Mouse (Mus musculus) small intestine, adult 2 months (tissue): Measurements from ENCODE around the gene Ocrl. TPM values are rescaled to one million over a fixed set of nuclear protein-coding genes. Genes with fewer than 3 reads are reported as not detected.

Experiments used
- H3K27ac ChIP-seq: fragments of 200-500 bp; 2 replicates; pipeline ENCODE4 v1.5.1; 2012; ENCODE audit warnings: low read depth, low read length, control low read depth, inconsistent platforms; ENCODE audit not compliant: insufficient read depth
- H3K27me3 ChIP-seq: fragments of 200-500 bp; 2 replicates; pipeline ENCODE4 v1.6.1; 2012; ENCODE audit warnings: mild to moderate bottlenecking, moderate library complexity, low read length, inconsistent platforms; ENCODE audit not compliant: control insufficient read depth, insufficient read depth
- H3K36me3 ChIP-seq: fragments of 200-500 bp; 2 replicates; pipeline ENCODE4 v1.6.1; 2012; ENCODE audit warnings: mild to moderate bottlenecking, low read length, control low read depth, inconsistent platforms; ENCODE audit not compliant: control insufficient read depth, insufficient read depth
- H3K4me1 ChIP-seq: fragments of 200-500 bp; 2 replicates; pipeline ENCODE4 v1.6.1; 2012; ENCODE audit warnings: low read length, inconsistent platforms, mixed read lengths; ENCODE audit not compliant: control insufficient read depth, insufficient read depth, insufficient read length
- H3K4me3 ChIP-seq: fragments of 200-500 bp; 2 replicates; pipeline ENCODE4 v1.5.1; 2012; ENCODE audit warnings: low read depth, mild to moderate bottlenecking, control low read depth, inconsistent platforms, low read length, moderate library complexity
- CTCF ChIP-seq: fragments of 200-500 bp; IDR thresholded peaks from 2 replicates; pipeline ENCODE4 v1.5.1; 2012; ENCODE audit warnings: low read depth, mild to moderate bottlenecking, control low read depth, inconsistent platforms, low read length, moderate library complexity, mixed read lengths; ENCODE audit not compliant: insufficient replicate concordance, insufficient read length; ENCODE audit errors: extremely low read depth
- POLR2A ChIP-seq: fragments of 200-500 bp; IDR thresholded peaks from 2 replicates; pipeline ENCODE4 v1.6.1; 2012; ENCODE audit warnings: low read depth, mild to moderate bottlenecking, control low read depth, inconsistent platforms, low read length, moderate library complexity
- WGBS: fragments of 180-500 bp; shearing (Covaris S2); methylation state at CpG from one replicate; pipeline ENCODE4 v1.1.7; 2018; 5-methylcytosine and 5-hydroxymethylcytosine counted together
- polyA plus RNA-seq: library from polyadenylated mRNA; depleted of rRNA; stranded (reverse); fragments of >200 nt; gene quantifications from 2 replicates; pipeline ENCODE4 v1.2.3, GENCODE M21; 2012

Gene Ocrl
- polyA plus RNA-seq, 1 experiment = 2.2 TPM

DNA sequence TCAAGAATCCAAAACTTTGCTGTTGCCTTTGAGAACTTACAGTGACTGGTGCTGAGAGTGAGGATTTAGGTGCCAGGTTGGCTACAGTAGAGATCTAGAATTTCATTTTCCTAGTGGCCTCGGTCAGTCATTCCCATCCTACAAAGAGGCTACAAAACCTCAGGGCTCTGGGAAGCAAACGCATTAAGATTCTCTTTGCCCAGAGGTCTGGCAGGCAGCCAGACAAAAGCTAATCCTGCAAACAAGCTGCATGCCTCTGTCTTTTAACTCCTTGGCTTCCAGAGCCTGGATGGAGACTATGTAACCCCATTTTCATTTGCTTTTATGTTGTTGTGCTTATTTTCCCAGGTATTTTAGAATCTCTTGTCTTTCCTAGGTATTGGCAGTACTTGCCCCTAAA lies 25.6 kb downstream of the Ocrl start:
- Histone ChIP-seq H3K27ac (no peak overlapping the region), H3K4me3 (no peak overlapping the region), H3K27me3 (no peaks in the 10 kb centered on the region), H3K4me1 (no peaks in the 10 kb centered on the region), H3K36me3 (peaks cover 6% of the 10 kb centered on the region)
- no peak for TF ChIP-seq POLR2A
- TF ChIP-seq CTCF = no peak
- 35% methylated on average over 2 of the region's 2 CpGs for WGBS

DNA sequence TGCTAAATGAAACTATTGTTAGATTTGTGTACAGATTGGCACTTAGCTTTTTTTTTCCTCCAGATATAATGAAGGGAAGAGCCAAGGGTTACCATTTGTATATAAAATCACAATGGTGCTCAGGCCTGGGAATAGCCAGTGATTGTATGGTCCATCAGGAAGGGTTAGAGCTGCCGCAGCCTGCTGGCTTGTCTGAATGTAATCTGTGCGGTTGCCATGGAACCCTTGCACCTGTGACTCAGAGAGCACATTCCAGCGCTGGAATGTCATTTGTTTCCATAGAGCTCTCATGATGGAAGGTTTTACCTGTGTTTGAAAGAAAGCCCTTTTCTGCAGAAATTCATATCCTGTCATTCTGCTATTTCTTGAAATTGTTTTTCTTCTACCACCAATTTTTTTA lies 37.5 kb downstream of the Ocrl start:
- 63% methylated on average over 3 of the region's 3 CpGs for WGBS
- no peak overlapping the region for H3K27ac ChIP-seq
- H3K27me3 ChIP-seq = no peaks in the 10 kb centered on the region
- TF ChIP-seq POLR2A (no peak), CTCF (no peak)
- no peaks in the 10 kb centered on the region for H3K36me3 ChIP-seq
- H3K4me1 ChIP-seq = no peaks in the 10 kb centered on the region
- H3K4me3 ChIP-seq = no peak overlapping the region

GRCm38 (mm10) chrX:47962579-47962978 lies 50.4 kb downstream of the Ocrl start:
- TF ChIP-seq POLR2A (no peak), CTCF (no peak)
- WGBS = 89% methylated on average over 3 of the region's 3 CpGs
- H3K27ac ChIP-seq = no peak overlapping the region

DNA sequence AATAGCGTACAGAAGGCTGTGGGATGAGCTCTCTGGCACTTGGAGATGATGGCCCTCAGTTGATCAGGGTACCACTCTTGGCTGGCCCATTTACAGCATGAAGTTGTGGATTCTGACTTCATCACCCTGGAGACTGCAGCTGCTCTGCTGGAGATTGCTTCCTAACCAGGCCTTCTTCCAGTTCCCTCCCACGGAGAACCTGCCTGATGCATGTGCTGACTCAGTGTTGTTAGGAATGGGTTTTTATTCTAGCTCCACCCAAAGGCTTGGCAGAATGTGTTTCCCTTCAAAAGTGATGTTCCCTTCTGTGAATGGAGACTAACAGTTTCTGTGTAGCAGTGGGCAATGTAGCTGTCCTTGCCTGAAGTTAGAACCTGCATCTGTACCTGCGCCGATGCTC lies 58.2 kb downstream of the Ocrl start:
- 82% methylated on average over 4 of the region's 4 CpGs for WGBS
- Histone ChIP-seq H3K27me3 (no peaks in the 10 kb centered on the region), H3K4me3 (no peak overlapping the region), H3K36me3 (no peaks in the 10 kb centered on the region), H3K4me1 (no peaks in the 10 kb centered on the region), H3K27ac (no peak overlapping the region)
- no peak for TF ChIP-seq POLR2A
- no peak for TF ChIP-seq CTCF

More at GRCm38 (mm10) chrX:47962579-47962978, 50.4 kb downstream of the Ocrl start:
- Histone ChIP-seq H3K27me3 (no peaks in the 10 kb centered on the region), H3K4me3 (no peak overlapping the region), H3K36me3 (no peaks in the 10 kb centered on the region), H3K4me1 (no peaks in the 10 kb centered on the region)

GRCm38 (mm10) chrX:47970864-47971263 lies 58.7 kb downstream of the Ocrl start:
- TF ChIP-seq CTCF (no peak), POLR2A (no peak)
- Histone ChIP-seq H3K4me1 (no peaks in the 10 kb centered on the region), H3K27ac (no peak overlapping the region), H3K27me3 (no peaks in the 10 kb centered on the region), H3K36me3 (no peaks in the 10 kb centered on the region), H3K4me3 (no peak overlapping the region)
- 64% methylated on average over 3 of the region's 3 CpGs for WGBS

DNA sequence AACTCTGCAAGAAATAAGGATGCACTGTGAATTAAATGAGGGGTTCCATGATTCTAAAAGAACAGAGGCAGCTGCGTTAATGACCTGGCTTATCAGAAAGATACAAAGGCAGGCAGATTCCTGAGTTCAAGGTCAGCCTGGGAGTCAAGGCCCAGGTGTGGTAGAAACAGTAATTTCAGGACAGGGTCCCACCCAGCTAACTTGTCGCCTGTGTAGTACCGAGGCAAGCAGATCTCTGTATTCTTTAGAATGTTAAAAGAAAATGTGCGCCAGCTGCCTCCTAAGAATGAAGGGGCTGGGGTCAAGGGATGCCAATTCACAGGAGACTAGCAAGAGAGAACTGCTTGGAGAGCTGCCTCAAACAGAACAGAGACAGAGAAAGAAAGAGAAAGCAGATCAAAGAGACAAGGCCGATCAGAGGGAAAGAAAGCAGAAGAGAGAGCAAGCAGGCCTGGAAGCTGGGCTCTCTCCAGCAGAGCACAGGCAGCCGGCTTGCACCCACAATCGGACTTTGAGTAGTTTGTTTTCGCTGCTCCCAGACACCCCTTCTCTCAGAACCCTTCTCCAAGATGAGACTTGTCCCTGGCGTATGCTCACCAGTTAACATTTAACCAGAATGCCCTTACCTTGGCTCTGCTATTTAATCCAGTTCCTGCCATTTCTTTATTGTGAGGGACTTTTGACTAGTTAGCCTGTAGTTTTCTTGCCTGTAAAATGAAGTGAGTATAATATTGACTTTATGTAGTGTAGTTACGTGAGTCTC lies 59.4 kb downstream of the Ocrl start:
- no peaks in the 10 kb centered on the region for H3K4me1 ChIP-seq
- H3K36me3 ChIP-seq = no peaks in the 10 kb centered on the region
- 36% methylated on average over 10 of the region's 10 CpGs for WGBS
- TF ChIP-seq POLR2A = no peak
- TF ChIP-seq CTCF = no peak
- H3K27ac ChIP-seq = peak overlapping the region; percentile 51; the same call in 1 of the 2 replicates
- H3K4me3 ChIP-seq = no peak overlapping the region
- no peaks in the 10 kb centered on the region for H3K27me3 ChIP-seq

DNA sequence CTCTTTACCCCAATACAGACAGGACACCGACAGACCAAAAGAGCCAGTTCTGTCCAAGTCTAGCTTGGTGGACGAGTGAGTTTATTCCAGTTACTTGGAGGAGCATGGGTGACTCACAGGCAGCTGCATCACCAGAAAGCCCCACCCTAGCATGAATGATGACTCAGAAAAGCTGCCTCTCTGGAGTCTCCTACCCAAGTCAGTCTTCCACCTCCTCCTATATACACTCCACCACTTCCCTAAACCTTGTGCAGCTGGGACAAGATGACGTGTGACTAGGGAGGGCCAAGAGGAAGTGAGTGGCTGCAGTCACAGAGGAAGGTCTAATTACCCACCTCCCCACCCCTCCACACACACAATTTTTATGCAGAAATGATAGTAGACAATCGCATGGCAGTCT lies 64.4 kb downstream of the Ocrl start:
- WGBS = 28% methylated on average over 4 of the region's 4 CpGs
- TF ChIP-seq POLR2A (no peak), CTCF (no peak)
- Histone ChIP-seq H3K4me3 (no peak overlapping the region), H3K4me1 (no peaks in the 10 kb centered on the region), H3K36me3 (no peaks in the 10 kb centered on the region), H3K27me3 (no peaks in the 10 kb centered on the region), H3K27ac (no peak overlapping the region)
